Mouse (Mus musculus) naive thymus-derived CD4-positive, alpha-beta T cell, adult 2 months (primary cell): Measurements from ENCODE around the gene Ift20.
"Not testable (repeated sequence)": the region's sequence is repeated elsewhere in the genome, so short reads cannot be mapped to it uniquely, and the experiment has no call there.

Source experiments
- DNase-seq: peaks from one replicate; pipeline ENCODE4 v3.0.0-alpha.2; 2011; ENCODE audit warnings: low read depth

Ift20 gene

GRCm38 (mm10) chr11:78568827-78569226 lies 32.7 kb downstream of the Ift20 start:
- DNase-seq, result no peak

GRCm38 (mm10) chr11:78569806-78570205 lies 33.6 kb downstream of the Ift20 start:
- DNase-seq, result no peak

GRCm38 (mm10) chr11:78571441-78571840 lies 35.3 kb downstream of the Ift20 start:
- DNase-seq, result no peak

- no peak for DNase-seq
Observed at GRCm38 (mm10) chr11:78571854-78572253, 35.7 kb downstream of the Ift20 start.

GRCm38 (mm10) chr11:78574031-78574430 lies 37.9 kb downstream of the Ift20 start:
- DNase-seq, result not testable (repeated sequence)

GRCm38 (mm10) chr11:78574536-78574935 lies 38.4 kb downstream of the Ift20 start:
- DNase-seq, result no peak

- DNase-seq, result no peak
Observed at GRCm38 (mm10) chr11:78574975-78575374, 38.8 kb downstream of the Ift20 start.

- DNase-seq, result no peak
Observed at GRCm38 (mm10) chr11:78582848-78583247, 46.7 kb downstream of the Ift20 start.

GRCm38 (mm10) chr11:78586099-78586498 lies 49.9 kb downstream of the Ift20 start:
- DNase-seq, result peak; percentile 49

- not testable (repeated sequence) for DNase-seq
Observed at GRCm38 (mm10) chr11:78587677-78588076, 51.5 kb downstream of the Ift20 start.
